Mouse (Mus musculus) CD4-positive, CD25-positive, alpha-beta regulatory T cell, adult 2 months (primary cell): ENCODE measurements at regions not wholly inside any gene's neighbourhood (a gene's known extent, or its start where the extent isn't known, plus 50 kb on each side); places are given as distances from the start of the nearest gene placed in this dataset.

Experiments used
- DNase-seq: peaks from one replicate; pipeline ENCODE4 v3.0.0-alpha.2; 2012; ENCODE audit warnings: low read depth, low spot score

DNA sequence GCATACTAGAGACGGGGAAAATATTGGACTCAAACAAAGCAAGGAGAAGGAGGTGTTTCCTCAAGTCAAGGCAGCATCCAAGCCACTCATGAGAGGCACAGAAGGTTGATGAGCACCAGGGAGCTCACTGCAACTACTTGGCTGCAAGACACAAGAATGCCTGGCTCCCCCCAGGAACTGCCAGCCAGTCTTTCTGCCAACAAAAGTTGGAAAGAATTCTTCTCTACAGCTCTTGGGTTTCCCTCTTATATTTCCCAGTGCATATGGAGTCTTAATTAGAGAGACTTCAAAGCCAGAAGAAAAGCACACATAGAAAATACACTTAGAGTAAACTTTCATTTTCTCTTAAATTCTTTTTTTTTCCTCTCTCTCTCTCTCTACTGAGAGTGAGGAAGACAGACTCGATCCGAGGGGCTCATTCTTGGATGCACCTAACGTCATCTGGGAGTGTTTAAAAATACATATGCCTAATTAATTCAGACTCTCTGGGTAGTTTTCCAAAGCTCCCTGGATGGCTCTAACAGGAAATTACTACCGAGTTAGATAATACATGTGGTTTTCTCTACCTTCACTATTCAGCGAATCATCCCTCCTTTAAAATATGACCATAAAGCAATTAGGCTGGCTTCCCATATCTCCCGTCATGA, 222.7 kb downstream of the Fam84b start:
- DNase-seq = no peak

DNA sequence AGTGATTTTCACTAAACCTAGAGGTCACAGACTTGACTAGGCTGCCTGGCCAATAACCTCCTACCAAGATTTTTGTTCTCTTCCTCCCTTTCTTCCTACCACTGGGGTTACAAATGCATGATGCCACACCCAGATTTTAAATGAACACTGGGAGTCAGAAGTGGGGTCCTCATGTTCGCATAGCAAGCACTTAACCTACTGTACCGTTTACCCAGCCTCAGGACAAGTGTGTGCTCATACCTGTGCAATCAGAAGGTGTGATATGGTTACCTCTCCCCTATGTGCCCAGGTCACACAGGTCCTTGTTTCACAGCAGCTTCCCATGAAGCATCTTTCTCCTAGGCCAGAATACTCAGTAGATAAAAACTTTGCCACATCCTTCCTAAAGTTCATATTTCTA, 234.8 kb downstream of the Fam84b start:
- no peak for DNase-seq

DNA sequence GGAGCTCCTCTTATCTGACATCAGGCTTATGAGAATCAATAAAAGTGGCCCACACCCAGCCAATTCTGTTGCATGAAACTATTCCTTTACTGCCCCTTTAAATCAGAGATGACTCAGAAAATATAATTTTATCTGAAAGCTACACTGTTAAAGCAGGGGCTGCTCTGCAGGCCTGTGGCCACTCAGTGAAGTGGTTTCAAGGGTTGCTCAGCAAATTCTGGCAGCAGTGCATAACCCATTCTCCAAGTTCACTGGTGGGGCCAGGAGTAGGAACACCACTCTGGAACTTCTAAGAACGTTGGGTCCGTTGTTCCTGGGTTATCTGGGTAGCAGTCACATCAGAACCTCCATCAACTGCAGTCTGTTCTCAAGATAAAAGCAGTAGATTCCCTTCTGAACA, 236.2 kb downstream of the Fam84b start:
- no peak for DNase-seq

DNA sequence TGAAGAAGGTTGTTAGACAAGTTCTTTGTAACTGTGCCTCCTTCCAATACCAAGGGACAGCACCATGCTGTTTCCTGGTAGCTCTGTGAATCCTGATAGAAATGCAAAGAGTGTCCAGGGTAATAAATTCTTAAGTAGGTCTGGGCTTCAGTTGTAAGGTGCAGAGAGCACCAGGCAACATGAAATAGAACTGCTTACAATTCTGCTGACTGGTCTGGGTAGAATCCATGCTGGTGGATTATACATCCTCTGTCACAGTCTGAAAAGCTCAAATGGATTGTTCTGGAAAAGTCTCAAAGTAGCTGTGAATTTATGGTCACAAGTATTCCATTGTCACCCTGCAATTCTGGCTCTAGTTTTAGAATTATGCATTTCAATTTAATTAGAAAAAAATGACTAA, 251.7 kb downstream of the Fam84b start:
- DNase-seq = no peak

DNA sequence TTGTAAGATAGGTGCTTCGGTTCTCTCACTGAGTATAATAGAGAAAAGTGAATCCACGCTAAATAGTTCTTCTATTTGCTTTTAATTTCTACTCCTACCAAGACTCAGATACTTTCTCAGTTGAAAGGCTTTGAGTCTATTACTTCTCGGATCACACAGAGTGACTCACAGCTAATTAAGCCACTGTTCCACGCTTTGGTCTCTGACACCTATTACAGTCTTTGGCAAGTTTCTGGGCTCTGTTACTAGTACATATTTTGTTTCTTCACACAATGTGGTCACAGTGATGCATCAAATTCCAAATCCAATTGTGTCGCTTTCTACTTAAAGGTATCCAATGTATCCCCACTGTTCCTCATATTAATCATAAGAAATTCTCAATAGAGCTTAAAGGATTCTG, 276.5 kb downstream of the Fam84b start:
- no peak for DNase-seq

DNA sequence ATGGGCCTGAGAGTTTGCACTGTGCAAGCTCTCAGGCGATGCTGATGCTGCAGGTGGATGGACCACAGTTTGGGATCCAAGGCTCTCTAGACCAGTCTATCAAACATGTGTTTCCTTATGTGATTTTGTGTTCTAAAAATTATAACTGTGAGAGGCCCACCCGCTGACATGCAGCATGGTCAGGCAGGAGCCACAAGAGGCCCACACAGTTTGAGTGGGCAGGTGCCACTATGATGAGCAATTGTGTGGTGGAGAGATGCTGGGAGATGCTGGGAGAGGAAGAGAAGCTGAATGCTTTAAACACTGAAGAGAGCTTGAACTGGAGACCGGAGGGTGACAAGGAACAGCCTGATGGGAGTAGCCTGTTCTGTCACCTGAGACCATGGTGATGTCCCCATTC, 287.3 kb downstream of the Fam84b start:
- no peak for DNase-seq

DNA sequence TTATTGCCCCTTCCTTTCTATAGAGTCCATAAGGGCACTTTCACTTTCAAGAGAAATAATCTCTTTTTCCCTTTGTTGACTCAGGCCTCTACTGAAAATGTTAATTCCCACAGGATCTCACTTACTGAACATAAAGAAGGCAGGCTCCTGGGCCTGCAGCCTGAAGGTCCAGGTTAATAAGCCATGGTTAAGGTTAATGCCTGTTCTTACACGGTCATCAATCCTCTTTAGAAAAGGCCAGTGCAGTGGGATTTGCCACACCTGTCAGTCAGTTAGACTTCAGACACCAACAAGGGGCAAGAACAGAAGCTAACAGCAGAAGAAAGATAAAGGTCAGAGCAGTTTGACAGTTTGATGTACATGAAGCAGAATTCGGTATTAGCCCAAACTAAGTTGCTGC, 288.6 kb downstream of the Fam84b start:
- DNase-seq = no peak

DNA sequence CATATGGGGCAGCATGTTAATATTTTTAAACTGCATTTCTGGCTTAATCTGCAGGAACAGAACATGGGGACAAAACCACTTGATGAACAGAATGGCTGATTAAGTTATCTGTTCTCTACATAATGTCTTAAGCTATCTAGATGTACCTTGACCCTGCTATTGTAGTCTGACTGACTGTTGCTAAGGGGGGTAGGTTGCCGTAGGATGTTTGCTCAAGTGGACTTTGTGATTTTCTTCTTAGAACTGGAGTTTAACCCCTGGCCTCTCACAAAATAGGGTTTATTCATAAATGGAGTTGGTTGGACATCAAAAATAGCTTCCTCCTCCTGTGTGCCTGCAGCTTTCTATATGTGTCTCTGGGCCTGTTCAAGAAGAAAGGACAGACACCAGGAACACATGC, 292.9 kb downstream of the Fam84b start:
- DNase-seq = no peak

DNA sequence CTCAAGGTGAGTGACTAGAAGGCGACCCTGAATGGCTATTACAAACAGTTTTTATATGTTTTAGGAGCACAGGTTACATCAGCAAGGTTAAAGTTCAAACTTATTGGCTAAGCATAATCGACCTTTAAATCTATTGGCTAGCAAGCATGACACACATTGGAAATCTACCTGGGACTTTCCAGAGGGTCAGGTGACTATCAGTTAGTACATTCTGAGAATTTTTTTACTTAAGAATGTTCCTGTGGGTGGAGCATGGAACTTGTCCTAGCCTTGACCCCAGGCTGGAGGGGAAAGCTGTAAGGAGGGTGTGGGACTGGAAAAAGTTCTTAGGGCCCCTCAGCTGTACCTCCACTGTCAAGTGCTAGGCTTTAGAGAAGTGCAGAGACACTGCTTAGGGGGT, 297.9 kb downstream of the Fam84b start:
- no peak for DNase-seq

DNA sequence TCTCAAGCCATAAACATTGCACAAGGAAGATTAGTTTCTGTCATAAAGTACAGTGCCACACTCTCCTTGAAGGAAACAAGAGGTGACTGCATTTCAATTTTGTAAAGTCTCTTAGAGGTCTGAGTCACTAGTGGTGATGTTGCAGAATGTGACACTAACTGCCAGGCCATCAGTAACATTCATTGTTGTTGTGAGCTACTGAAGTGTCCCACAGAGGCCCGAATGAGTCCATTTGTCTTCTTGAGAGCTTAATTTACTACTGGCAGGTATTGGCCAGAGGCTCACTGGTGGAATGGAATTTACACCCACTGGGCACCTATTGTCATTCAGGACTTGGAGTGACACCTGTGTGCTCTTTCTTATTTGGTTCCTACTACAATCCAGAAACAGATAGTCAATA, 299.0 kb downstream of the Fam84b start:
- DNase-seq = no peak

DNA sequence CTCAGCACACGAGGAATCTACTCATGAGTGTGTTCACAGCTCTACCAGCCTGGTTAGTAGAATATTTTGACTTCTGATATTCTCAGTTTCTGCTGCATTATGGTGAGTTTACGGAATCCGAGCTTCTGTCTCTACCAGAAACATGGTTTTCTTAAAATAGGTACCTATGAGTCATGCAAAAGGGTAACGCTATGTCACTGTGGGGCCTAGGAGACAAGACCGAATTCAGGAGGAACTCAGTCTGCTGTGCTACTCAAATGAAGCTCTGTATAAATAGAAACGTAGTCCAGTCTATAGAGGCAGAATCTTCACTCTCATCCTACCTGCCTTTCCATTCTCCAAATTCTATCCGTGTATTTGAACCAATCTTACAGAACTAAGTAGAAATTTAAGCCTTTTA, 305.5 kb downstream of the Fam84b start:
- no peak for DNase-seq

DNA sequence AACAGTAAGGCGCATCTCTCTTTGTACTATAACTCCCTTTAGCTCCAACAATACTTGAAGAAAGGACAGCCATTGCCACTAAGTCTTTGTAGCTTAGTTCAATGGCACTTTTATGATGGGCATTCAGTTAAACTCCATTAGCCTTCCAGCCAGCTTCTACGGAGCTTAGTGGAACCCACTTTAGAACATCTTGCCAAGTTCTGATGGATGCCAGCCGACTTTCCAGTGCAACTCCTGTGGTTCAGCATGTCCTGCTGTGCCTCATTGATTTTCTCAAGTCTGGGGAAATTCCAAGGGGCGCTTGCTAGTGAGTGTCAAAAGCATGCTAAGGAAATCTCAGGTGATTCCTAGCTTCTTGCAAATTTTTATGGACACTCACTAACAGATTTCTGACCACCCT, 316.4 kb downstream of the Fam84b start:
- no peak for DNase-seq

DNA sequence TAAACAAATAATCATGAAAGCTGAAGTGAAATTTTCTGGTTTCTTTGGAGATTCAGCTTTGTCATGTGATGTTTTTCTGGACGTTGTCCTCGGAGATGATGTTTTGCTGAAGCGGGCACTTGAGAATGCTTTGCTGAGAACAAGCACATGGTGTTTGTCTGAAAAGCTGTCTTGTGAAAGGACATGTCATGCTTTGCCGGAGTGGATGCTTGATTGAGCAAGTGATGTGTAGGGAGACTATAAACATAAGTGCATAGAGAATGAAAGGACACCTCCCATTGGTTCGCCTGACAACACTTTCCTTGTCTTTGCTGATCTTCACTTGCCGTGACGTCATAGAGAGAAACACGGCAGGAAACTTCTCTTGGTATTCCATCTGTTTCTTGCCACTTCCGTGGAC, 318.9 kb downstream of the Fam84b start:
- DNase-seq = no peak

DNA sequence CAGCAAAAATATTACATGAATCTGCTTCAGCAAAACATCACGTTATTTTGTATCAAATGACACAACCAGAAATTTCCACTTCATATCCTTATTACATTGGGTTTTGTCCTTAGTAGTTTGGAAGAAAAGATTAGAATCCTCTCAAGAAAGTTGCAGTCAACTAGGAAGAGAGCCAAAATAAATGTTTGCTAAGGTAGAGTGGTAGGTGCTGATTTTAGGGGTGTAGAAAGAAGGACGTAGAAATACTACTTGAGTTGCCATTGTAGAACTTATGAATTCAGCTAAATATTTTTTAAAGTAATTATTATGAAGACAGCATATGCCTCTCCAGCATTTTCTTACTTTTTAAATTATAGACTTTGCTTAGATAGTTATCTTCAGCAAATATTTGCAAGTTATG, 336.8 kb downstream of the Fam84b start:
- DNase-seq = no peak

DNA sequence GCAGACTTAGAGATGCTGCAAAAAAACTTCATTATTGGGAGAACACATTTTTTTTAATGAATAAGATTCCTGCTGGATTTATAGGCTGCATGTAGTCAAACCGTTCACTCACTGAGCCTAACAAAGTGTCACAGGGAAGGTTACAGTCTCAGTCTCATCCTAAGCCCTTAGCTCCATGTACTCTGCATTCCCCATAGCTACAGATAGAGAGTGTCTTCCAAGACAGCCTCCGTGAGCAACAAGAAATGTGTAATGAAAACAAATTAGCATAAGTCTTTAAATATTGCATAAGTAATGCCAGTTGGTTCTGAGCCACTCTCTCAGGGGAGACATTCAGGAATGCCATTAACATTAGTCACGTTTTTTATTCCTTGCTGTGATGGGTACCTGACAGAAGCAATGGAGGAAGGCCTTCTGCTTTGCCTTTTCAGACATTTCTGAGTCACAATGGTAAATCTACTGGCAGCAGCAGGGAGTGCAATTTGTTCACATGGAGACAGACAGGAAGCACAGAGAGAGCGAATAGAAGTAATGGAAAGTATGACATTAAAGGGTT, 376.7 kb downstream of the Fam84b start:
- DNase-seq = no peak

DNA sequence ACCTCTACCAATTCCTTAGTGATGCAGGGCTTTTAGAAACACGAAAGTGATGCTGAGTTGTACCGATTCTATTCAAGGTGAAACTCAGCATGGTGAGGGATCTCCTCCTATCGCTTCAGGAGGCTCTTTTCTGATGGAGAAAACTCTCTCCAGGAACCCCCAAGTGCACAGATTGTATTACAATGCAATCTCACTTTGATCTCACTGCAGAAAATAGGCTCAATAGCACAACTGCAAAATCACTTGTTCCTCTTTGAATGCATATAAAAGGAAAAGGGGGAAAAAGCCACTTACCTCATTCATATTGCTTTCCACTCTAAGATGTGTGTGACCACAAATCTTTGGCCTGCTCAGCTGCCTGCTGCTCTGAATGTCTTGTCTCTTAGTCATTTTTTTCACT, 378.5 kb downstream of the Fam84b start:
- DNase-seq = no peak

DNA sequence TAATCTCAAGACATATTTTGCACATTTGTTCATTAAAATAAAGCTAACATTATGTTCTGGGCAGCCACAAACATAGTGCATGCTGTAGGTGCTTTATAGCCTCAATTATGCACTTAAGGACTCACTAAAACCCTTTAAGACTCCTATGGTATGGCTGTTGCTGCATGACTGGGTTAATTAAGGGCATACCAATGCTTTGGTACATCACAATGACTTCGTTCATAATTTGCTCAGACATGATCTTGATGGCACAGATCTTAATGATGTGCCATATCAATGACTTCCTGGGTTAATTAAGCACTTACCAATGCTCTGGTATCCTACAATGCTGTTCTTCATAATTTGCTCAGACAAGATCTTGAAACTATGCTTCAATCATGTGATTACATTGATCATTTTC, 415.5 kb upstream of the 4933412E24Rik start:
- DNase-seq = no peak

DNA sequence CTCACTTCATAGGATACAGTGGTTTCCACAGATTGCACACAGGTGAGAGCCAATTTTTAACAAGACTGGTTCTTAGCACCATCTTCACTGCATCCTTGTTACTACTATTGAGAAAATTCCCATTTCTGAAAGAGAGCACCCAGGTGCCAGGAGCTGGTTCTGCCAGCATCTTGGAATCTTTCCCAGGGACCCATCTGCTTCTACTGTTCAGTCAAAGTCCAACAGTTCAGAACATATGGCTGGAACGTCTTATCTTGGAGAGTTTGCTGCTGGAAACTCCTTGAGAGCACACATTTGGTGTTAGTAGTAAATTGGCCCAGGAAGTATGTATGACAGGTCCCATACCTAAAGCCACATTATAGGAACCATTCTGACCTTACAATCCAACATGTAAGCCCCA, 402.7 kb upstream of the 4933412E24Rik start:
- DNase-seq = no peak

DNA sequence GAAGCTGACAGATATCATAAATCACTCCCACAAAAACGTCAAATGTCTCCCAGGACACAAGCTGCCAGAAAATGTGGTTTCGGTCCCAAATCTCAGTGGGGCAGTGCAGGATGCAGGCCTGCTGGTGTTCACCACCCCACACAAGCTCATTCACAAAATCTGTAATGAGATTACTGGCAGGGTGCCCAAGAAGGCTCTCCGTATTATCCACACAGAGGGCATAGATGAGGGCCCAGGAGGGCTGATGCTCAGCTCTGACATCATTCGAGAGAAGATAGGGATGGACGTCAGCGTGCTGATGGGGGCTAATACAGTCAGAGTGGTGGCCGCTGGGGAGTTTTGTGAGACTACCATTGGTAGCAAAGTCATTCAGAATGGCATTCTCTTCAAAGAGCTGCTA, 375.9 kb upstream of the 4933412E24Rik start:
- DNase-seq = no peak

DNA sequence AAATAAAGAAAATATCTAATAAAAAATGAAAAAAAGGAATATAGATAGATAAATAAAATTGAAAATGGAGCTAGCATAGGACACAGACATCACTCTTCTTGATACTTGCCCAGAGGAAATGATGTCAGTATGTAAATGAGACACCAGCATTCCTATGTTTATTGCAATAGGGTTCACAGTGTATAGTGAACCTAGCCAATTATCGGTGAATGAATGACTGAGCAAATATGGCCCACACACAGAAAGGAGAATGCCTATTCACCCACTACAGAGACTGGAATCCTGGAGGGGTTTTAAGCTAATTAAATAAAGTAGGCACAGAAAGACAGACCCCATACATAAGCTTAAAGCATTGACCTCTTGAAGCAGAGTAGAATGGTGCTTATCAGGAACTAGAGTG, 373.9 kb upstream of the 4933412E24Rik start:
- no peak for DNase-seq

DNA sequence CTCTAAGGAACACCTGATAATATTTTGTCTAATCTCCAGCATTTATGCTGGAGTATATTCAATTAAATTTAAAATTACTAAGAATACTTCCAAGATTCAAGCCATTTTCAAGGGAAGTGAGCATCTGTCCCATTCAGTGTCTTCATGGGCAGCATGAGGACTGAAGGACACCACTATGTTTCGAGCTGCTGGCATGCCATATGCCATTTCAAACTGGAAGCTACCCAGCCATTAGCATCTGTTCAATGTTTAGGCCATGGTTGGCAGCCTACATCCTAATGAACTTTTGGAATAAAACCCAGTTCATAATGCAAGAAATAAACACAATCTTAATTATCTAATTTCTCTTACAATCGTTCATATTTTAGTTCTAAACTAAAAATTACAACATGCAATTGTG, 371.5 kb upstream of the 4933412E24Rik start:
- no peak for DNase-seq
